Mouse (Mus musculus) heart, postnatal 0 days (tissue): ENCODE results near the gene Faap20. TPM values are rescaled to one million over a fixed set of nuclear protein-coding genes. Genes with fewer than 3 reads are reported as not detected.
A peak's percentile ranks its signal among the peaks of the same experiment; 100 is the strongest.

ENCODE experiments used
- ATAC-seq: fragments of 200-750 bp; cut with Nextera tagmentation; 2 replicates; pipeline ENCODE4 v1.8.0; 2017; ENCODE audit warnings: low read depth, moderate number of reproducible peaks, moderate library complexity; ENCODE audit not compliant: insufficient read depth
- DNase-seq: peaks from one replicate; pipeline ENCODE4 v3.0.0-alpha.2; 2016; ENCODE audit warnings: low spot score
- H3K27ac ChIP-seq: fragments of 300-500 bp; sonication (generic); 2 replicates; pipeline ENCODE4 v1.5.1; 2014; ENCODE audit warnings: low read depth, mild to moderate bottlenecking
- H3K27me3 ChIP-seq: fragments of 300-500 bp; sonication (generic); 2 replicates; pipeline ENCODE4 v1.6.1; 2014; ENCODE audit warnings: low read length, mixed read lengths; ENCODE audit not compliant: control insufficient read depth, insufficient read depth
- H3K36me3 ChIP-seq: fragments of 300-500 bp; sonication (generic); replicated peaks from 2 replicates; pipeline ENCODE4 v1.6.1; 2014; ENCODE audit warnings: low read length, mixed read lengths; ENCODE audit not compliant: control insufficient read depth, insufficient read depth
- H3K4me1 ChIP-seq: fragments of 300-500 bp; sonication (generic); 2 replicates; pipeline ENCODE4 v1.6.1; 2014; ENCODE audit warnings: antibody characterized with exemption; ENCODE audit not compliant: control insufficient read depth, insufficient read depth
- H3K4me2 ChIP-seq: fragments of 300-500 bp; sonication (generic); 2 replicates; pipeline ENCODE4 v1.6.1; 2014; ENCODE audit warnings: low read depth, mild to moderate bottlenecking, low read length, moderate library complexity
- H3K4me3 ChIP-seq: fragments of 300-500 bp; sonication (generic); 2 replicates; pipeline ENCODE4 v1.5.1; 2014; ENCODE audit warnings: low read depth, low read length
- H3K9ac ChIP-seq: fragments of 300-500 bp; sonication (generic); replicated peaks from 2 replicates; pipeline ENCODE4 v1.6.1; 2014; ENCODE audit warnings: low read depth, low read length, mixed read lengths
- H3K9me3 ChIP-seq: fragments of 300-500 bp; sonication (generic); replicated peaks from 2 replicates; pipeline ENCODE4 v1.6.1; 2016; ENCODE audit warnings: low read length; ENCODE audit not compliant: control insufficient read depth
- CTCF ChIP-seq: IDR thresholded peaks from 2 replicates; pipeline ENCODE4 v1.5.1; 2016; ENCODE audit warnings: antibody characterized with exemption, control low read depth, low read depth
- EP300 ChIP-seq: IDR thresholded peaks from 2 replicates; pipeline ENCODE4 v1.6.1; 2016; ENCODE audit warnings: antibody characterized with exemption, low read depth
- WGBS: fragments of 180-500 bp; shearing (Covaris S2); extraction: QIAGEN DNeasy Blood & Tissue Kit; methylation state at CpG from one replicate; pipeline ENCODE4 v1.1.7; 2014; 5-methylcytosine and 5-hydroxymethylcytosine counted together
- polyA plus RNA-seq: library from polyadenylated mRNA; unstranded; fragments of >200 nt; fragmentation: Nextera tagmentation; extraction: Ambion mirVana; gene quantifications from 2 replicates; pipeline ENCODE4 v1.2.1, GENCODE M21; 2015
- total RNA-seq: library from RNA; depleted of rRNA; stranded (reverse); fragments of >200 nt; gene quantifications from 2 replicates; pipeline ENCODE4 v1.2.3, GENCODE M21; 2014; ENCODE audit warnings: low replicate concordance; rRNA removed

Gene Faap20
- total RNA-seq (45.8 and 69.2 TPM in 2 replicates), polyA plus RNA-seq (48.1 and 51.0 TPM in 2 replicates)

DNA sequence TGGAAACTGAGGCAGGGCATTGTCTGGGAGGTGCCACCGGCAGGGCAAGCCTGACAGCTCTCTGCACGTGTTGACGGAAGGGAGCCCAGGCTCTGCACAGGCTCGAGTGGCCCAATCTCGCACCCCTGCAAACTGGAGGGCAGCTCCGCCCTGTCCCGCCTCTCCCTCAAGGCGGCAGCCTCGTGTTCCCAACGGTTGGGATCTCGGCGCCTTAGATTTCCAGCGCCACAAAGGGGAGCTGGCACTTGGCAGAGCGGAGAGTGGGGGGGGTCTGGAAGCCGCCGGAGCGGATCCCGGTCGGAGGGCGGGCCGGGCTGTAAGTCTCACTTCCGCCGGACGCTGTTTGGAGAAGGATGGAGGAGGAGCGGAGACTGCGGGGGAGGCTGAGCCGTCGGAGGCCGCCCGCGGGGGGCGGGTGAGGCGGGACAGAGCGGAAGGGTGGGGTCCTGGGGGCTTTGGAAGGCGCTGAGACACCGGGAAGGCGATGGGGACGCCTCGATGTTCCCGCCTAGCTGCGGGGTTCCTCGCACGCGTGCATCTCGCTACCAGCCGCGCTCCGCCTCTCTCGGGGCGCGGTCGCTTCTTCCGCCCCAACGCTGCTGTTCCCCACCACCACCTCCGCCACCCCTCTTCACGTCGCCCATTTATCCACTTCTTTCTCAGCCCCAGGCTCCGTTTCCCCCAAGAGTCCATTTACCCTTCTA lies at the start of gene Faap20:
Gene Faap20 (plus strand): TSS at position 155 of the 704 bp plus-strand sequence.
- Histone ChIP-seq H3K27ac (peak within 1 kb of the TSS; percentile 92), H3K27me3 (no peaks in the 10 kb centered on the region), H3K4me1 (0 out of 2 replicates have a peak, but pooled peaks cover 8% of the 10 kb centered on the region), H3K36me3 (no peaks in the 10 kb centered on the region), H3K9ac (peak within 1 kb of the TSS; percentile 76), H3K9me3 (no peaks in the 10 kb centered on the region), H3K4me3 (peak within 1 kb of the TSS; percentile 67), H3K4me2 (peak within 1 kb of the TSS; percentile 92)
- peak; percentile 93 for DNase-seq
- under 1% methylated on average over 51 of the region's 58 CpGs for WGBS
- TF ChIP-seq CTCF (0 out of 2 replicates have a peak, but pooled peaks have one; percentile 0), EP300 (no peak)
- peak; percentile 92 for ATAC-seq

DNA sequence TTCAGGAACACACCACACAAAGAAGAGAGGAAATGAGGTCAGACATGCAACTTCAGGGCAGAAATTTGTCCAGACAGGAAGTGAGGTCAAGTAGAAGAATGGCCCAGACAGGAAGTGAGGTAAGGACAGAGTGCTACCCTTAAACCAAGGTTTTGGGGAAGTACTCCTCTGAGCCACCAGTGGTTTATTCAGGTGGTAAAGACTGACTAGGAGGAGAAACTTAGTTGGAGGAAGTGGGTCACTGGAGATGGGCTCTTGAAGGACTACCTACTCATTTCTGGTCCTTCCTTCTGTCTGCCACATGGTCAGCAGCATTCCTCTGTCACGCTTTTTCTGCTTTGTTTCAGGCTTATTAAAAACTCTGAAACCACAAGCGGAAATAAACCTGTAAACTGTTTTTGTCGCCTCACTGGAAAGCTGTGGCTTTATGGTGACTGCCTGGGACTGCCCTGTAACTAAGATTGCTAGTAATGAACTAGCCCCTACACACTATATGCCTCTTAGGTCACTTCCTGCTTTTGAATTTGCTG lies 48.7 kb upstream of the Faap20 start:
- WGBS: 59% methylated on average over 3 of the region's 3 CpGs
- H3K36me3 ChIP-seq: peaks cover 3% of the 10 kb centered on the region
- H3K4me3 ChIP-seq: no peak overlapping the region
- peak; percentile 50 for DNase-seq
- no peaks in the 10 kb centered on the region for H3K9me3 ChIP-seq
- H3K4me2 ChIP-seq: no peak overlapping the region
- no peaks in the 10 kb centered on the region for H3K27me3 ChIP-seq
- H3K27ac ChIP-seq: peak overlapping the region; percentile 72
- H3K4me1 ChIP-seq: peaks cover 60% of the 10 kb centered on the region
- TF ChIP-seq CTCF: no peak
- 0 out of 2 replicates have a peak, but pooled peaks have one; percentile 5 for TF ChIP-seq EP300
- no peak overlapping the region for H3K9ac ChIP-seq
- ATAC-seq: no peak

DNA sequence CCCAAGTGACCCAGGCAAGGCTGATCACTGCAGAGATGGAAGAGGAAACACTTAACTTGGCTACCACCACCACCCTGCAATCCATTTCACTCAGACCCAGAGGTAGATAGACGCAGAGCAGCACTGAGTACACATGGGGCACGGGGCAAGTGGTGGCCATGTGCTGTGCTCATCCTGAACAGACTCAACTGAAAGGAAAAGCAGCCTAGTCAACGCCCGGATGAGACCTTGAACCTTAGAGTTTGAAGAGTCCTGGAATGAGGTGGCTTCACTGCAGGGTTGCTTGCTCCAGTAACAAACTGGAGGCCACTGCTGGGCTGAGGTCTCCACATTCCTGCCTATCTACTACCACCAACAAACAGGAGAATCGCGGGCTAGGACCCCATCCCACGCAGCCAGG lies 47.8 kb upstream of the Faap20 start:
- no peaks in the 10 kb centered on the region for H3K9me3 ChIP-seq
- ATAC-seq (no peak), DNase-seq (no peak)
- WGBS: 63% methylated on average over 7 of the region's 7 CpGs
- no peaks in the 10 kb centered on the region for H3K27me3 ChIP-seq
- no peak overlapping the region for H3K9ac ChIP-seq
- TF ChIP-seq CTCF (no peak), EP300 (no peak)
- peak overlapping the region; percentile 72 for H3K27ac ChIP-seq
- H3K4me3 ChIP-seq: no peak overlapping the region
- H3K4me1 ChIP-seq: peaks cover 59% of the 10 kb centered on the region
- no peak overlapping the region for H3K4me2 ChIP-seq
- H3K36me3 ChIP-seq: peaks cover 2% of the 10 kb centered on the region; the same call in 1 of the 2 replicates

GRCm38 (mm10) chr4:155205919-155206318 lies 43.7 kb upstream of the Faap20 start:
- WGBS: 62% methylated on average over 6 of the region's 6 CpGs
- no peak for DNase-seq
- peaks cover 9% of the 10 kb centered on the region for H3K36me3 ChIP-seq
- TF ChIP-seq CTCF (no peak), EP300 (no peak)
- H3K27me3 ChIP-seq: no peaks in the 10 kb centered on the region
- no peak for ATAC-seq
- H3K9ac ChIP-seq: no peak overlapping the region
- H3K27ac ChIP-seq: no peak overlapping the region; the same call in 1 of the 2 replicates
- peaks cover 64% of the 10 kb centered on the region for H3K4me1 ChIP-seq
- no peak overlapping the region for H3K4me3 ChIP-seq
- H3K4me2 ChIP-seq: no peak overlapping the region
- H3K9me3 ChIP-seq: no peaks in the 10 kb centered on the region

- Histone ChIP-seq H3K4me1 (peaks cover 64% of the 10 kb centered on the region), H3K27ac (no peak overlapping the region), H3K27me3 (no peaks in the 10 kb centered on the region), H3K9ac (no peak overlapping the region; the same call in 1 of the 2 replicates), H3K36me3 (peaks cover 12% of the 10 kb centered on the region), H3K9me3 (no peaks in the 10 kb centered on the region), H3K4me3 (no peak overlapping the region), H3K4me2 (no peak overlapping the region)
- ATAC-seq (no peak), DNase-seq (no peak)
- WGBS: 57% methylated on average over 8 of the region's 8 CpGs
- TF ChIP-seq CTCF: no peak
- TF ChIP-seq EP300: no peak
Observed at GRCm38 (mm10) chr4:155206498-155206897, 43.1 kb upstream of the Faap20 start.
